Mouse (Mus musculus): ENCODE measurements around the gene Pnldc1. TPM values are rescaled to one million over a fixed set of nuclear protein-coding genes. Genes with fewer than 3 reads are reported as not detected.

Pnldc1 gene
- polyA plus RNA-seq, 1 experiment: 0.28 TPM

DNA sequence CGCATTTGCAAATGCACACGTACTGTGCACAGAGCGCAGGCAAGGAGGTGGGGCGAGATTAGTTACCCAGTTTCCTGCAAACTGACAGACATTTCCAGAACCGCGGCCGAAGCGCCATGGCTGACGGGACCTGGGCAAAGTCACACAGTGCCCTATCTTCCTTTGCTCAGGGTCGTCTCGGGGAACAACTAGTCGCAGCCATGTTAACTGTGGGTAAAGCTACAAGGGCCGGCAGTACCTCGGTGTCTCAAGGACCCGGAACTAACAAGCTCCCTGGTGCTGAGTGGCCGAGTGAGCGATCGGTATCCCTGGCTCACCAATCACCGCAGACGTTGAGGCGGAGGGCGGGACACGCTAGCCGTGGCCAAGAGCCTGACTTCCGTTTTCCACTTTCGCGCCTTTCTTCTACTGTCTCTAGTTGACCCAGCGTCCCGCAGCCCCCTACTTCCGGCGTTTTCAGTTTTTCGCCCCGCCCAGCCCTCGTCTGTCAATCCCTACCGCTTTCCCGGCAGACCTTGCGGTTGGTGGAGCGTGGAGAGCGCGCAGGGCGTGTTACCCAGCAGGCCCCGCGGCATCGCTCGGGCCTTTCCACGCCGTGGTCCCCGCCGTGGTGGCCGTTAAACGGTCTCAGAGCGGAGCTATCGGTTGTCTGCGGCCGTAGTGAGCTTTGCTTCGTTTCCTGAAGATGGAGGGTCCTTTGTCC, 6.0 kb upstream of the Pnldc1 start, which contains the start of gene Mrpl18:
TSS of gene Mrpl18 (minus strand) at position 465 of the 703 bp plus-strand sequence.
- peak within 1 kb of the TSS; percentile 80 for H3ac ChIP-seq (ENCODE audit: control insufficient read depth, insufficient read length, low read depth)
- peak within 1 kb of the TSS; percentile 88 for H3K4me3 ChIP-seq (ENCODE audit: insufficient read depth, poor library complexity, severe bottlenecking)
- peaks cover 74% of the 10 kb centered on the region for H3K36me3 ChIP-seq (ENCODE audit: control insufficient read depth, insufficient read depth)
- TF ChIP-seq MAX (IDR thresholded peaks at IDR 0.05) (peak; percentile 97), MYOD1 (IDR thresholded peaks at IDR 0.05; ENCODE audit: control insufficient read depth, insufficient read length, low read depth) (no peak)
- no peaks in the 10 kb centered on the region for H3K27me3 ChIP-seq (ENCODE audit: control insufficient read depth, insufficient read depth, insufficient read length)
- peaks cover 88% of the 10 kb centered on the region for H3K79me2 ChIP-seq (ENCODE audit: control insufficient read depth, insufficient read depth)
- H3K79me3 ChIP-seq (ENCODE audit: low read depth): peaks cover 68% of the 10 kb centered on the region

DNA sequence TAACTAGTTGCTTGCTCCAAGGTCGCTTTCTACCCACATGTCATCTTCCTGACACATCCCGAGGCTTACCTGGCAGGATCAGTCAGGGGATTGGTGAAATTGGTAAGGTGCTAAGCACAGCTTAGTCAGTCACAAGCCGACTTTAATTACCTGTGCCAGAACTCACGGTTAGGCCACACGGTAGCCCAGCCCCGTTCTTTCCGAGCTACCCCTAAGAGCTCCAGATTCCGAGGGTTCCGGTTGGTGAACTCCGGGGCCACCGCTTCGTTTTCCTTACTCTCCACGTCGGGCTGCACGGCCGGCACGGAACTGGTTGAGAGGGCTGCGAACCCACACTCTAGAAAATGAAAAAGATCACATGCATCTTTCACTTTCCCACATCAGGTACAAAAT, 5.5 kb upstream of the Pnldc1 start, which contains the start of gene Tcp1:
TSS of gene Tcp1 (plus strand) at position 214 of the 393 bp plus-strand sequence.
- Histone ChIP-seq H3K79me3 (ENCODE audit: low read depth) (peaks cover 66% of the 10 kb centered on the region), H3K27me3 (ENCODE audit: control insufficient read depth, insufficient read depth, insufficient read length) (no peaks in the 10 kb centered on the region), H3K79me2 (ENCODE audit: control insufficient read depth, insufficient read depth) (peaks cover 82% of the 10 kb centered on the region), H3K4me3 (ENCODE audit: insufficient read depth, poor library complexity, severe bottlenecking) (peak within 1 kb of the TSS; percentile 88), H3ac (ENCODE audit: control insufficient read depth, insufficient read length, low read depth) (peak within 1 kb of the TSS; percentile 80), H3K36me3 (ENCODE audit: control insufficient read depth, insufficient read depth) (peaks cover 74% of the 10 kb centered on the region)
- TF ChIP-seq FOSL1 (IDR thresholded peaks at IDR 0.05; ENCODE audit: insufficient read depth, low read length, poor library complexity, severe bottlenecking) (no peak), USF1 (IDR thresholded peaks at IDR 0.05; ENCODE audit: low read depth) (no peak), MYOD1 (IDR thresholded peaks at IDR 0.05; ENCODE audit: control insufficient read depth, insufficient read length, low read depth) (no peak), CTCF (IDR thresholded peaks at IDR 0.05; ENCODE audit: control insufficient read depth, insufficient read depth, insufficient read length) (no peak), MYOG (IDR thresholded peaks at IDR 0.05; ENCODE audit: control insufficient read depth, extremely low read depth, insufficient read length) (no peak), CEBPB (IDR thresholded peaks at IDR 0.05; ENCODE audit: low read depth) (no peak), MAX (IDR thresholded peaks at IDR 0.05) (no peak)

DNA sequence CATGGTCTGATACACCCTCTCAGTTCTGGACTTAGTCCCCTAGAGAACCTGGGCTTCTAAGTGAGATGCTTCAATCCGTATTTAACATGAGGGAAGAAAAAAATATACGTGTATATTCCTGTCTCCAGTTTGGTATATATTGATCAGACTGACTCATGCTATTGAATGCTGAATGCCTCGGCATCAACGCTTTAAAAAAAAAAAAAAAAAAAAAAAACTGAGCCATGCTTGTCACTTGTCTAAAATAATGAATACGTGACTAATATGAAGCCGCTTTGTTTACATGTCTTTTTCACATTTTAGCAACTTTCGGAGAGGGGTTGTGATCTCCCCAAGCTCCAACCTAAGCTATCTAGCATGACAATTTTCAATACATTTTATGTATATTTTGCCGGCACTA, 361 bp upstream of the Pnldc1 start:
- H3K79me3 ChIP-seq (ENCODE audit: low read depth): peaks cover 23% of the 10 kb centered on the region
- no peaks in the 10 kb centered on the region for H3K27me3 ChIP-seq (ENCODE audit: control insufficient read depth, insufficient read depth, insufficient read length)
- peaks cover 35% of the 10 kb centered on the region for H3K79me2 ChIP-seq (ENCODE audit: control insufficient read depth, insufficient read depth)
- no peak overlapping the region for H3K4me3 ChIP-seq (ENCODE audit: insufficient read depth, poor library complexity, severe bottlenecking)
- TF ChIP-seq MYOD1 (IDR thresholded peaks at IDR 0.05; ENCODE audit: control insufficient read depth, insufficient read length, low read depth): no peak
- TF ChIP-seq MAX (IDR thresholded peaks at IDR 0.05): no peak
- no peak for TF ChIP-seq USF1 (IDR thresholded peaks at IDR 0.05; ENCODE audit: low read depth)
- no peak for TF ChIP-seq CTCF (IDR thresholded peaks at IDR 0.05; ENCODE audit: control insufficient read depth, insufficient read depth, insufficient read length)
- TF ChIP-seq FOSL1 (IDR thresholded peaks at IDR 0.05; ENCODE audit: insufficient read depth, low read length, poor library complexity, severe bottlenecking): no peak
- no peak for TF ChIP-seq MYOG (IDR thresholded peaks at IDR 0.05; ENCODE audit: control insufficient read depth, extremely low read depth, insufficient read length)
- no peak for TF ChIP-seq CEBPB (IDR thresholded peaks at IDR 0.05; ENCODE audit: low read depth)
- no peak overlapping the region for H3ac ChIP-seq (ENCODE audit: control insufficient read depth, insufficient read length, low read depth)
- H3K36me3 ChIP-seq (ENCODE audit: control insufficient read depth, insufficient read depth): peaks cover 43% of the 10 kb centered on the region

DNA sequence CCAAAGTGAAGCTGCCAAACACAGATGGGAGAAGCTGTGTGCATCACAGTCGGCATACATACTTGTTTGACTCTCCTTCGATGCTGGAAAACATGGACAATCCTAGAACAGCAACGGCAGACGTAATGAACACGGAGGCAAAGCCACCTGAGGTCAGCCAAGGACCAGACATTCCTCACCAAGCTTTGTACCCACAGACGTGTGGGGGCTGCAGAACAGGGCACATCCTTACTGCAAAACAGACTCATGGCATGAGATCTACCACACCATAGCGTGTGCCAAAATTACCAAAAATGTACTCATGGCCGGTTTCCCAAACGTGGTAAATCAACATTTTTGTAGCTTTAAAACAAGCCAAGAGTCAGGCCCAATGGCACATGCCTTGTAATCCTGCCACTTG, 3.6 kb downstream of the Pnldc1 start:
- Histone ChIP-seq H3K36me3 (ENCODE audit: control insufficient read depth, insufficient read depth) (peaks cover 18% of the 10 kb centered on the region), H3K79me2 (ENCODE audit: control insufficient read depth, insufficient read depth) (no peaks in the 10 kb centered on the region), H3K27me3 (ENCODE audit: control insufficient read depth, insufficient read depth, insufficient read length) (no peaks in the 10 kb centered on the region), H3K79me3 (ENCODE audit: low read depth) (no peaks in the 10 kb centered on the region), H3K4me3 (ENCODE audit: insufficient read depth, poor library complexity, severe bottlenecking) (no peak overlapping the region), H3ac (ENCODE audit: control insufficient read depth, insufficient read length, low read depth) (no peak overlapping the region)
- TF ChIP-seq USF1 (IDR thresholded peaks at IDR 0.05; ENCODE audit: low read depth) (no peak), FOSL1 (IDR thresholded peaks at IDR 0.05; ENCODE audit: insufficient read depth, low read length, poor library complexity, severe bottlenecking) (no peak), MAX (IDR thresholded peaks at IDR 0.05) (no peak), CTCF (IDR thresholded peaks at IDR 0.05; ENCODE audit: control insufficient read depth, insufficient read depth, insufficient read length) (no peak), CEBPB (IDR thresholded peaks at IDR 0.05; ENCODE audit: low read depth) (no peak), MYOD1 (IDR thresholded peaks at IDR 0.05; ENCODE audit: control insufficient read depth, insufficient read length, low read depth) (no peak)

DNA sequence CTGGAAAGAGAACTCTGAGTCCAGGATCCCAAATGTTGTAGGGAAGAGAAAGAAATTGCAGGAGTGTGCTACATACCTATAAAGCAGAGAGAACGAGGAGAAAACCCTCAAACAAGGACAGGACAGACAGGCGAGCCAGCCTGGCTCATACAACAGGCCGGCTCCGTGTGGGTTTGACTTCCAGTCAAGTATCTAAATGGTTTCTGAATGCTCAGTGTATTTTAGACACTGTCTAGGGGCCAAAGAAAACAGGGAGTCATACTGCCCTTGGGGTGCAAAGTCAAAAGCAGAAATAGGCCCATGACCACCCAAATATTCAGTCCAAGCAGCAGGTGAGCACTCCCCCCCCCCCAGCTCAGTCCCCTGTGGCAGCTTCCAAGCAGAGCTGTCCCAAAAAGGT, 4.2 kb downstream of the Pnldc1 start:
- Histone ChIP-seq H3K27me3 (ENCODE audit: control insufficient read depth, insufficient read depth, insufficient read length) (no peaks in the 10 kb centered on the region), H3K79me2 (ENCODE audit: control insufficient read depth, insufficient read depth) (no peaks in the 10 kb centered on the region), H3ac (ENCODE audit: control insufficient read depth, insufficient read length, low read depth) (no peak overlapping the region), H3K4me3 (ENCODE audit: insufficient read depth, poor library complexity, severe bottlenecking) (no peak overlapping the region), H3K36me3 (ENCODE audit: control insufficient read depth, insufficient read depth) (peaks cover 12% of the 10 kb centered on the region), H3K79me3 (ENCODE audit: low read depth) (no peaks in the 10 kb centered on the region)
- TF ChIP-seq MYOD1 (IDR thresholded peaks at IDR 0.05; ENCODE audit: control insufficient read depth, insufficient read length, low read depth) (no peak), CEBPB (IDR thresholded peaks at IDR 0.05; ENCODE audit: low read depth) (no peak), CTCF (IDR thresholded peaks at IDR 0.05; ENCODE audit: control insufficient read depth, insufficient read depth, insufficient read length) (no peak), MYOG (IDR thresholded peaks at IDR 0.05; ENCODE audit: control insufficient read depth, extremely low read depth, insufficient read length) (no peak), FOSL1 (IDR thresholded peaks at IDR 0.05; ENCODE audit: insufficient read depth, low read length, poor library complexity, severe bottlenecking) (no peak), USF1 (IDR thresholded peaks at IDR 0.05; ENCODE audit: low read depth) (no peak), MAX (IDR thresholded peaks at IDR 0.05) (no peak)

DNA sequence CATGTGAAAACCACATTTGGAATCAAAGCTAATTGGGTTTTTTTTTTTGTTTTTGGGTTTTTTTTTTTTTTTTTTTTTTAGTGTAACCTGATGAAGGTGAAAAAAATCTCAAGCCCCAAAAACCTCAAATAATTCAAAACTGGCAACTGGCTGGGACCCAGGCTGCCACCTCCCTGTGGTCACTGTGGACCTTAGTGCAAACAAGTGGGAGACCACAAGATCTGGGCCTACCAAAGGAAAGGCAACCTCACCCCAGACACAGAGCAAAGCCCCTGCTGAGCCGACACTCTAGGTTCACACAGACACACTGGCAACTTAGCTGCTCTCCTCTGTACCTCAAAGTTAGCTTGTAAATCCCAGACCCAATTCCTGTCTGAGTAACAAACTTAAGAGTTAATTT, 5.7 kb downstream of the Pnldc1 start:
- Histone ChIP-seq H3K27me3 (ENCODE audit: control insufficient read depth, insufficient read depth, insufficient read length) (no peaks in the 10 kb centered on the region), H3K4me3 (ENCODE audit: insufficient read depth, poor library complexity, severe bottlenecking) (no peak overlapping the region), H3K79me3 (ENCODE audit: low read depth) (no peaks in the 10 kb centered on the region), H3K79me2 (ENCODE audit: control insufficient read depth, insufficient read depth) (no peaks in the 10 kb centered on the region), H3ac (ENCODE audit: control insufficient read depth, insufficient read length, low read depth) (no peak overlapping the region), H3K36me3 (ENCODE audit: control insufficient read depth, insufficient read depth) (peaks cover 9% of the 10 kb centered on the region)
- TF ChIP-seq MYOD1 (IDR thresholded peaks at IDR 0.05; ENCODE audit: control insufficient read depth, insufficient read length, low read depth): no peak
- no peak for TF ChIP-seq USF1 (IDR thresholded peaks at IDR 0.05; ENCODE audit: low read depth)
- no peak for TF ChIP-seq MYOG (IDR thresholded peaks at IDR 0.05; ENCODE audit: control insufficient read depth, extremely low read depth, insufficient read length)
- TF ChIP-seq CTCF (IDR thresholded peaks at IDR 0.05; ENCODE audit: control insufficient read depth, insufficient read depth, insufficient read length): no peak
- TF ChIP-seq CEBPB (IDR thresholded peaks at IDR 0.05; ENCODE audit: low read depth): no peak
- no peak for TF ChIP-seq MAX (IDR thresholded peaks at IDR 0.05)
